ENCODE assay signal across 22 mouse cellular contexts in the genomic region with DNA sequence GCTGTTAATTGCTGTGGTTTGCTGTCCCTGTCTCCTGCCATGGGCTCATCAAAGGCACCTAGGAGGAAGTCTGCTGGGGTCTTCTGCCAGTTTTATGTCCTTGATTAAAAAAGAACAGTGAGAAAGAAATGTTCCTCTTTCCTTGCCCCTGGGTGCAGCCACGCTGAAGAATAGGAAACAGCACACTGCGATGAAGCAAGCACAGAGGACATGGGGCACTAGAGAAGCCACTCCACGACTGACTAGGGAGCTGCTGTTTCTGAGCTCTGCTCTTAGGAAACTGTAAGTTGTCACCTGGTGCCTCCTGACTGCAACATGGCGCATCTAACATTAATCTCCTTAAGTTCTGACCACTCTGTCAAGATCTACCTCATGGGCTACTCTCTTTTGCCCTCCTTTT. TPM values are rescaled to one million over a fixed set of nuclear protein-coding genes. Genes with fewer than 3 reads are reported as not detected.
A peak's percentile ranks its signal among the peaks of the same experiment; 100 is the strongest.
DNase-seq lines count a peak whose midpoint lies in the region; ATAC-seq and TF ChIP-seq lines count a peak whose summit lies in the region.
"Had no signal": no experiment of that assay in that cellular context is flagged by ENCODE, and none has a peak within 500 bp of the region (broad histone marks: within the 10 kb centered on the region; RNA-seq: fewer than 3 reads in every experiment).

No protein-coding gene starts in this region.

- H3K27me3 ChIP-seq in megakaryocyte, embryonic 14.5 days (replicated peaks) = no peaks in the 10 kb centered on the region
- H3K27me3 ChIP-seq in forebrain, postnatal 0 days (ENCODE audit: insufficient read depth, low read length) = no peaks in the 10 kb centered on the region
- no peaks in the 10 kb centered on the region for H3K27me3 ChIP-seq in hindbrain, embryonic 12.5 days
- H3K27me3 ChIP-seq: neural tube, embryonic 13.5 days had no signal

- H3K27ac ChIP-seq in forebrain, postnatal 0 days (ENCODE audit: low read depth, low read length) = no peak overlapping the region
- no peak overlapping the region for H3K27ac ChIP-seq in hindbrain, embryonic 12.5 days
- H3K27ac ChIP-seq: hindbrain, postnatal 0 days; limb, embryonic 10.5 days; neural tube, embryonic 13.5 days had no signal

- no peaks in the 10 kb centered on the region for H3K9me3 ChIP-seq in megakaryocyte, embryonic 14.5 days
- H3K9me3 ChIP-seq in forebrain, postnatal 0 days (ENCODE audit: low read length) = no peaks in the 10 kb centered on the region
- no peaks in the 10 kb centered on the region for H3K9me3 ChIP-seq in hindbrain, embryonic 12.5 days (replicated peaks)
- H3K9me3 ChIP-seq: G1E; limb, embryonic 10.5 days; neural tube, embryonic 13.5 days had no signal

- intact Hi-C loops in heart, postnatal 10 days (cut with DNase I) = no loop called here

- no peak for TF ChIP-seq CTCF in lung, adult 2 months (IDR thresholded peaks at IDR 0.05; ENCODE audit: insufficient read depth, low read length)
- no peak for TF ChIP-seq CTCF in forebrain, postnatal 0 days (IDR thresholded peaks at IDR 0.05; ENCODE audit: low read depth)

- H3K36me3 ChIP-seq in megakaryocyte, embryonic 14.5 days (replicated peaks; ENCODE audit: low read length) = peaks cover 9% of the 10 kb centered on the region
- no peaks in the 10 kb centered on the region for H3K36me3 ChIP-seq in forebrain, postnatal 0 days (ENCODE audit: insufficient read depth)
- peaks cover 9% of the 10 kb centered on the region; the same call in 1 of the 2 replicates for H3K36me3 ChIP-seq in hindbrain, embryonic 12.5 days
- H3K36me3 ChIP-seq: G1E had no signal

- H3K4me2 ChIP-seq in forebrain, postnatal 0 days (ENCODE audit: low read depth) = no peak overlapping the region
- H3K4me2 ChIP-seq in hindbrain, embryonic 12.5 days (replicated peaks) = no peak overlapping the region
- H3K4me2 ChIP-seq: lung, embryonic 14.5 days; neural tube, embryonic 13.5 days had no signal

- TF ChIP-seq POLR2A in lung, adult 2 months (IDR thresholded peaks at IDR 0.05; ENCODE audit: borderline replicate concordance, extremely low read depth, low read depth, low read length) = no peak

- DNase-seq in heart, adult 18-20 months = peak; percentile 18 to 30
- no peak for DNase-seq in heart, postnatal 10 days
- peak; percentile 14 to 33 for DNase-seq in lung, adult 18-20 months
- DNase-seq in lung, adult 2 months = no peak
- DNase-seq in forebrain, postnatal 0 days = no peak
- DNase-seq: adrenal gland, postnatal 14 days; cerebellum, postnatal 14 days; gastrocnemius, postnatal 10 days; kidney, adult 18-20 months; kidney, postnatal 36 days; lung, embryonic 14.5 days; midbrain, embryonic 14.5 days; right cerebral cortex, postnatal 25 days; thymus, adult 18-20 months had no signal

- H3K4me3 ChIP-seq in lung, adult 2 months (replicated peaks; ENCODE audit: extremely low read depth, low read depth, low read length) = no peak overlapping the region
- H3K4me3 ChIP-seq in megakaryocyte, embryonic 14.5 days (replicated peaks) = peak overlapping the region; percentile 51
- H3K4me3 ChIP-seq in forebrain, postnatal 0 days (ENCODE audit: low read depth, low read length) = no peak overlapping the region
- H3K4me3 ChIP-seq in hindbrain, embryonic 12.5 days = no peak overlapping the region
- H3K4me3 ChIP-seq: limb, embryonic 10.5 days; neural tube, embryonic 13.5 days had no signal

- peak; percentile 99 for ATAC-seq in granulocyte monocyte progenitor cell, adult 5-6 weeks (replicated peaks; ENCODE audit: poor library complexity, severe bottlenecking)
- ATAC-seq in forebrain, postnatal 0 days = no peak
- ATAC-seq in hindbrain, embryonic 12.5 days (ENCODE audit: low FRiP score) = no peak
- ATAC-seq: forebrain, embryonic 16.5 days; hindbrain, postnatal 0 days had no signal

- 40% methylated on average over 4 of the region's 4 CpGs for WGBS in lung, adult 2 months
- 80% methylated on average over 4 of the region's 4 CpGs for WGBS in forebrain, postnatal 0 days
- WGBS in hindbrain, embryonic 12.5 days = 73% methylated on average over 4 of the region's 4 CpGs

- H3K4me1 ChIP-seq in lung, adult 2 months (ENCODE audit: control insufficient read depth, insufficient read depth, low read length) = peaks cover 7% of the 10 kb centered on the region
- peaks cover 20% of the 10 kb centered on the region for H3K4me1 ChIP-seq in megakaryocyte, embryonic 14.5 days
- no peaks in the 10 kb centered on the region for H3K4me1 ChIP-seq in forebrain, postnatal 0 days (ENCODE audit: insufficient read depth)
- no peaks in the 10 kb centered on the region for H3K4me1 ChIP-seq in hindbrain, embryonic 12.5 days
- H3K4me1 ChIP-seq: limb, embryonic 10.5 days; neural tube, embryonic 13.5 days had no signal

- no peak overlapping the region for H3K9ac ChIP-seq in forebrain, postnatal 0 days
- H3K9ac ChIP-seq in hindbrain, embryonic 12.5 days = no peak overlapping the region
- H3K9ac ChIP-seq: lung, embryonic 14.5 days; neural tube, embryonic 13.5 days had no signal

RNA-seq across cellular contexts. Expression of a gene that starts 53.0 kb away (rescaled TPM):
- 10 to 100 TPM; 16.4 to 16.8 TPM for total RNA-seq in heart, adult 18-20 months (2021)
- total RNA-seq in heart, postnatal 10 days (2021) = 10 to 100 TPM; 49.0 to 52.7 TPM
- polyA plus RNA-seq in lung, adult 2 months (2012; rRNA removed) = 20.1 and 40.4 TPM in 2 replicates
- 11.1 and 14.9 TPM in 2 replicates for total RNA-seq in granulocyte monocyte progenitor cell, adult 5-6 weeks (2014; fragmentation: Nextera tagmentation)
- total RNA-seq in granulocyte monocyte progenitor cell, adult 5-6 weeks (2017) = 11.8 and 13.3 TPM in 2 replicates
- polyA plus RNA-seq in megakaryocyte, embryonic 14.5 days (2012; ENCODE audit: insufficient read depth, low replicate concordance) = 0.22 TPM in 1 of 2 replicates, not detected in the other
- total RNA-seq in forebrain, postnatal 0 days (2014; rRNA removed) = 161 and 203 TPM in 2 replicates
- 163 and 220 TPM in 2 replicates for polyA plus RNA-seq in forebrain, postnatal 0 days (2015; fragmentation: Nextera tagmentation; extraction: Ambion mirVana)
- polyA plus RNA-seq in hindbrain, embryonic 12.5 days (2016; fragmentation: Nextera tagmentation; extraction: Ambion mirVana) = 139 and 151 TPM in 2 replicates
- polyA plus RNA-seq: G1E had no signal

Comparison
In these comparisons a context has a peak if more than half of its experiments do, and no peak if none do; other contexts are left out.
1. DNase-seq: peak in heart, adult 18-20 months (2 of 2) and lung, adult 18-20 months (2 of 2); none in heart, postnatal 10 days (0 of 2), lung, adult 2 months (single experiment) and forebrain, postnatal 0 days (single experiment).